8 mouse cellular contexts compared by ENCODE assay signal in genomic region chr8:84249257-84250170, GRCm38 (mm10). TPM values are rescaled to one million over a fixed set of nuclear protein-coding genes. Genes with fewer than 3 reads are reported as not detected.
DNase-seq lines count a peak whose midpoint lies in the region; ATAC-seq lines count a peak whose summit lies in the region.

Gene D8Ertd738e, minus strand, starts transcription at chr8:84249719.

- peak within 1 kb of the TSS; percentile 64 for H3K27ac ChIP-seq in hindbrain, embryonic 12.5 days

- peak; percentile 95 for ATAC-seq in hindbrain, embryonic 12.5 days (ENCODE audit: low FRiP score)

- peaks cover 8% of the 10 kb centered on the region for H3K4me1 ChIP-seq in hindbrain, embryonic 12.5 days

- WGBS in hindbrain, embryonic 12.5 days, result 4% methylated on average over 52 of the region's 52 CpGs

- H3K27me3 ChIP-seq in hindbrain, embryonic 12.5 days, result no peaks in the 10 kb centered on the region

- peaks cover 74% of the 10 kb centered on the region for H3K36me3 ChIP-seq in hindbrain, embryonic 12.5 days

- DNase-seq in Muller cell, postnatal 12 days (ENCODE audit: inconsistent ontology term), result peak; percentile 88
- peak; percentile 87 for DNase-seq in cerebellum, adult 9-11 months
- peak; percentile 79 to 85 for DNase-seq in frontal cortex, postnatal 10 days (ENCODE audit: low spot score in 2 of 2)
- DNase-seq in layer of hippocampus, postnatal 14 days (ENCODE audit: low spot score in 2 of 2), result peak; percentile 81 to 92
- DNase-seq in lung, postnatal 14 days, result peak; percentile 88
- DNase-seq in retina, adult 2 months (ENCODE audit: low read depth, low spot score), result peak; percentile 80
- DNase-seq in thymus, postnatal 36 days, result peak; percentile 84 to 87

- H3K9me3 ChIP-seq in hindbrain, embryonic 12.5 days (replicated peaks), result no peaks in the 10 kb centered on the region

- peak within 1 kb of the TSS; percentile 89 for H3K9ac ChIP-seq in hindbrain, embryonic 12.5 days

- peak within 1 kb of the TSS; percentile 84 for H3K4me3 ChIP-seq in hindbrain, embryonic 12.5 days

- peak within 1 kb of the TSS; percentile 84 for H3K4me2 ChIP-seq in hindbrain, embryonic 12.5 days (replicated peaks)

RNA-seq across cellular contexts. Expression of gene D8Ertd738e, which starts in this region (rescaled TPM):
- polyA plus RNA-seq in hindbrain, embryonic 12.5 days (2016; fragmentation: Nextera tagmentation; extraction: Ambion mirVana), result 255 and 266 TPM in 2 replicates
- total RNA-seq in layer of hippocampus, postnatal 14 days (2021), result 100 to 1,000 TPM; 147 to 156 TPM

Comparison
In these comparisons a context has a peak if more than half of its experiments do, and no peak if none do; other contexts are left out.
1. Peak in every context shown above with its lines: DNase-seq, ATAC-seq, H3K4me3 ChIP-seq and H3K27ac ChIP-seq.